Mouse (Mus musculus) kidney, adult 8-10 months (tissue): ENCODE measurements at regions not wholly inside any gene's neighbourhood (a gene's known extent, or its start where the extent isn't known, plus 50 kb on each side); places are given as distances from the start of the nearest gene placed in this dataset.
"Not testable (repeated sequence)": the region's sequence is repeated elsewhere in the genome, so short reads cannot be mapped to it uniquely, and the experiment has no call there.

Source experiments
- DNase-seq, 2 experiments: peaks; one replicate each; pipeline ENCODE4 v3.0.0; 2022

GRCm38 (mm10) chrX:18960465-18960864 lies 499.3 kb upstream of the 4930578C19Rik start:
- DNase-seq = no peak

GRCm38 (mm10) chrX:18942612-18943011 lies 481.4 kb upstream of the 4930578C19Rik start:
- DNase-seq = no peak

- DNase-seq = no peak
These were observed 472.1 kb upstream of the 4930578C19Rik start for GRCm38 (mm10) chrX:18933340-18933739.

- no peak for DNase-seq
These were observed 461.9 kb upstream of the 4930578C19Rik start for GRCm38 (mm10) chrX:18923084-18923483.

- DNase-seq = no peak
These were observed 460.3 kb upstream of the 4930578C19Rik start for GRCm38 (mm10) chrX:18921366-18922092.

- DNase-seq = no peak
These were observed 421.6 kb upstream of the 4930578C19Rik start for GRCm38 (mm10) chrX:18882784-18883171.

- peak in 1 of 2 experiments; percentile 21 for DNase-seq
These were observed 421.0 kb upstream of the 4930578C19Rik start for GRCm38 (mm10) chrX:18882088-18882783.

GRCm38 (mm10) chrX:18875734-18876133 lies 414.5 kb upstream of the 4930578C19Rik start:
- no peak for DNase-seq

GRCm38 (mm10) chrX:18874051-18874450 lies 412.9 kb upstream of the 4930578C19Rik start:
- DNase-seq = peak; percentile 1 to 43

- no peak for DNase-seq
These were observed 377.5 kb upstream of the 4930578C19Rik start for GRCm38 (mm10) chrX:18838668-18839067.

GRCm38 (mm10) chrX:18824971-18825370 lies 363.8 kb upstream of the 4930578C19Rik start:
- not testable (repeated sequence) for DNase-seq

- no peak for DNase-seq
These were observed 353.3 kb upstream of the 4930578C19Rik start for GRCm38 (mm10) chrX:18814441-18814973.
